Mouse (Mus musculus) CH12.LX (cell line): ENCODE measurements around the gene Efhb.

Source experiments
- CTCF ChIP-seq, 2 experiments: IDR thresholded peaks in 1 of 2; conservative IDR thresholded peaks in 1 of 2; 2 replicates each; pipeline ENCODE4 v1.5.1; 2011 to 2012; ENCODE audit warnings: low read depth in 2 of 2, low read length in 2 of 2, improper control_type of control experiment in 1 of 2, inconsistent platforms in 1 of 2, mild to moderate bottlenecking in 1 of 2, moderate library complexity in 1 of 2
- EP300 ChIP-seq: IDR thresholded peaks from 2 replicates; pipeline ENCODE4 v1.6.1; 2011; ENCODE audit warnings: low read length, improper control_type of control experiment
- MAFK ChIP-seq: IDR thresholded peaks from 2 replicates; pipeline ENCODE4 v1.6.1; 2011; ENCODE audit warnings: low read length, improper control_type of control experiment; ENCODE audit not compliant: insufficient replicate concordance
- POLR2A ChIP-seq: IDR thresholded peaks from 2 replicates; pipeline ENCODE4 v1.6.1; 2011; ENCODE audit warnings: low read depth, mild to moderate bottlenecking, improper control_type of control experiment, low read length
- ZC3H11A ChIP-seq: IDR thresholded peaks from 2 replicates; pipeline ENCODE4 v1.6.1; 2012; ENCODE audit warnings: low read depth, mild to moderate bottlenecking, inconsistent platforms, low read length, improper control_type of control experiment

DNA sequence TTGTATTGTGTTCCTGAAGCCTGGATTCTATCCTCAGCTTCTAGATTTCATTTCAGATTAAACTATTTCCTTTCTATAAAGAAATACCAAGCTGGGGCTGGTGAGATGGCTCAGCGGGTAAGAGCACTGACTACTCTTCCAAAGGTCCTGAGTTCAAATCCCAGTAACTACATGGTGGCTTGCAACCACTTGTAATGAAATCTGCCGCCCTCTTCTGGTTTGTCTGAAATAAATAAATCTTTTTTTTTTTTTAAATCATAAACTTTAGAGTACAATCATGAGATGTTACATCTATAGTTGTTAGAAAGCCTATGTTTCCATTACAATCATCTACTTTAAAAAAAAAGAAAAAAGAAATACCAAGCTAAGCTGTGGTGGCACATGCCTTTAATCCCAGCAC, 39.8 kb upstream of the Efhb start:
- TF ChIP-seq CTCF (conservative IDR thresholded peaks at IDR 0.05 in 1 of 2, IDR thresholded peaks at IDR 0.05 in 1 of 2; ENCODE audit: low read depth in 2 of 2, low read length in 2 of 2) (no peak), ZC3H11A (no peak), EP300 (no peak), MAFK (no peak), POLR2A (no peak)
